Mouse (Mus musculus) adrenal gland, postnatal 36 days (tissue): ENCODE results near the gene Sfr1. TPM values are rescaled to one million over a fixed set of nuclear protein-coding genes. Genes with fewer than 3 reads are reported as not detected.

Experiments
- DNase-seq, 2 experiments: peaks; one replicate each; pipeline ENCODE4 v3.0.0; 2021; ENCODE audit warnings: mixed read lengths in 1 of 2
- microRNA-seq: library from miRNA; unstranded; fragments of <30 nt; microRNA quantifications from one replicate; pipeline ENCODE4 v1.2.0, GENCODE M21; 2021
- total RNA-seq, 2 experiments: library from RNA; stranded (reverse); gene quantifications; 2 replicates each; pipeline ENCODE4 v1.2.3; 2021

Sfr1 gene
- total RNA-seq, 2 experiments from 2014 or later: 97.7 to 101 TPM

- no peak for DNase-seq
Observed at GRCm38 (mm10) chr19:47750391-47750790, 18.9 kb downstream of the Sfr1 start.

DNA sequence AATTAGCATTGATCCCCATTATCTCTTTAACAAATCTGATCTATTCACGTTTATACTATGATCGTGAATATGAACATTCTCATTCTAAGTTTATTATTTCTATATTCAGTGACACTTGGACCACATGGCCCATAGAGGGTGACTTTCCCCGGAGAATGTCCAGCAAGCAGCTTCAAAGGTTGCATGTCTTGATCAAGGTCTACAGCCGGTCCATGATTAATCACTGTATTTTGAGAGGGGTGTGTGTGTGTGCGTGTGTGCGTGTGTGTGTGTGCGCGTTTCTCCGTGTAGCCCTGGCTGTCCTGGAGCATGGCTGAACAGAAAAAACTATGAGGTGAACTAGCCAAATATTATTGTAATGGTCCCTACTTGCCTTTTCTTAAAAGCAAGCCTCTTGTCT is 21.0 kb downstream of the Sfr1 start:
- peak; percentile 8 to 42 for DNase-seq

GRCm38 (mm10) chr19:47753921-47754320 is 22.4 kb downstream of the Sfr1 start:
- no peak for DNase-seq

- no peak for DNase-seq
Observed at GRCm38 (mm10) chr19:47754931-47755330, 23.4 kb downstream of the Sfr1 start.

DNA sequence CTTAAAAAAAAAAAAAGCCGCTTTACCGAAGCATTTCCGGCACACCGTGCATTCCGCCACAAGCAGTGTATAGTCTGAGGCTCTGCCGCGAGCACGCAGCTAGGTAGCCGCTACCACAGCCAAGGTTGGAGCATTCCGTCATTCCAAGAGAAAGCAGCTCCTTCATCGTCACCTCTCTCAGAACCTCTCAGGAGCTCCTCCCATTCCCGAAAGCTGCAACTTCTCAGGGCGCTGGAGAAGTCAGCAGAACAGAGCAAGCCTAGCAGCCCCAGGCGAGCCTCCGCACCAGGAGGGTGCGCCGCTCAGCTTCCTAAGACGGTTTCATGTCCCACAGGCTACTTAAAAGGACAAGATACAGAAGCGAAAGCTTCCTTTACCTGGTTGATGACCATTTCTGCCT is 24.1 kb downstream of the Sfr1 start:
- no peak for DNase-seq

GRCm38 (mm10) chr19:47777847-47778246 is 46.4 kb downstream of the Sfr1 start:
- DNase-seq: no peak

DNA sequence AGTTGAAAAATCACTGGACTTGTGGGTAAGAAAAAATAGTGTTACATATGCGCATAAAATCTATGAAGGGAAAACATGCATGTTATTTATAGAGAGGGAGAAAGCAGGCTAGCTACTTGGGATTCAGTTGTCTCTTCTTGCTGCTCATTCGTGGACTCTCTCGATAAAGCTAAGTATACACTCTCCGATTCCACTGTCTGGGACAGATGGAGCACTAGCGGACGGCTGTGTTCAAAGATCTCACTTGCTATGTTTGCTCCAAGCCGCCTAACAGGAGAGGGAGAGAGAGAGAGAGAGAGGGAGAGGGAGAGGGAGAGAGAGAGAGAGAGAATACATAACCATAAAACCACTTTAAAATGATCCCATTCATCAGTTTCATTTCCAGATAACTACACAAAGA is 48.7 kb downstream of the Sfr1 start:
- no peak for DNase-seq

- DNase-seq: no peak
Observed at GRCm38 (mm10) chr19:47780972-47781371, 49.5 kb downstream of the Sfr1 start.

DNA sequence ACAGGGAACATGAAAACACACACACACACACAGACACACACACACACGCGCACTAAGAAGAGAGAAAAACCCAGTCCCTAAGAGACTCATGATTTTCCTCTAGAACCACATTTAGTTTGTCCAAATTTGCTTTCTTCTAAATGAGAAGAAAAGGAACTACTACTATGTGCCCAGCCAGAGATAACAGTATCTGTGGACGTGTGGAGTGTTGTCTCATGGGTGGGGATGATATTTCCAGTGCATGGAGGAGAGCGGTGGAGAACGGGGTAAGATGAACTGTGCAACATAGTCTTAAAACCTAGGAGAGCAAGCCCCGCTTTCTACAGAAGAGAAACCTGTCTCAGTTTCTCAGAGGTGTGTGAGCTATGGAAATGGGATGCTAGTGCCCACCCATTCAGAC is 52.4 kb downstream of the Sfr1 start:
- DNase-seq: no peak

Small RNA genes within 50 kb of the gene (microRNA-seq; reads per million reads assigned to microRNA genes)
- gene Mir8090: not detected

Other genes starting within 250 kb of the Sfr1 start
- 10 to 100 TPM; 12.9 to 14.7 TPM for gene Stn1, start 194.2 kb upstream of the Sfr1 start, total RNA-seq
- 10 to 100 TPM; 38.1 to 46.8 TPM for gene Slk, start 152.0 kb upstream of the Sfr1 start, total RNA-seq
- under 1 TPM in 1 of 2 experiments, not detected in 1; 0.17 TPM for gene Col17a1, start 39.6 kb upstream of the Sfr1 start, total RNA-seq
- 100 to 1,000 TPM in 1 of 2 experiments, 10 to 100 TPM in 1; 92.1 to 145 TPM for gene Gsto1, start 123.3 kb downstream of the Sfr1 start, total RNA-seq
- 1 to 10 TPM; 1.7 to 2.6 TPM for gene Gsto2, start 133.9 kb downstream of the Sfr1 start, total RNA-seq
- not detected for gene Cfap43, start 187.6 kb downstream of the Sfr1 start, total RNA-seq
- gene Itprip, start 187.6 kb downstream of the Sfr1 start, total RNA-seq: 10 to 100 TPM; 17.9 to 25.1 TPM
- under 1 TPM in 1 of 2 experiments, not detected in 1; 0.13 TPM for gene Cfap58, start 206.0 kb downstream of the Sfr1 start, total RNA-seq